22 mouse cellular contexts compared by ENCODE assay signal in the genomic region with DNA sequence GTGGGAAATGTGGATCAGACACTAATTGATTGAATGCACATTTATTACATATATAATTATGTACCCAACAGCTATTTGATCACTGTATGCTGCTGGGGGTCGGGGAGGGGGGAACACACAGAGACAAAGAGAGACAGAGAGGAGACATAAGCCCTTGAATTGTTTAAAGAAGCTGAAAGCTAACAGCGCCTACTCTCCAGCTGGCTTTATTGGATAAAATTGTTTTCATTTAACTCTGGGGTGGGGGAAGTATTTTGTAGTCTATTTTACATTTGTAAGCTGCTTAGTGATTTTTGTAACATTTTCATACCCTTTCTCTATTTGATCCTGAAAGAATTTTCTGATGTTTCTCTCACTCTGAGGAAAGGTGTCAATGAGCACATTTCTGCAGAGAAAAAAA.
"Had no signal": no experiment of that assay in that cellular context is flagged by ENCODE, and none has a peak within 500 bp of the region (broad histone marks: within the 10 kb centered on the region; RNA-seq: fewer than 3 reads in every experiment).

No protein-coding gene starts in this region.

- H3K4me3 ChIP-seq: heart, adult 2 months; heart, embryonic 13.5 days; heart, embryonic 15.5 days; hindbrain, embryonic 12.5 days; kidney, embryonic 15.5 days; limb, embryonic 13.5 days; limb, embryonic 15.5 days; liver, embryonic 12.5 days had no signal

- DNase-seq: gastrocnemius, postnatal 14 days; gastrocnemius, postnatal 36 days; heart, adult 11 months; heart, adult 2 months; heart, postnatal 14 days; heart, postnatal 36 days; kidney, adult 11 months; kidney, adult 2 months; kidney, adult 9 months; kidney, postnatal 14 days; kidney, postnatal 36 days; layer of hippocampus, postnatal 36 days; left cerebral cortex, postnatal 4 days had no signal

- H3K27ac ChIP-seq: heart, adult 2 months; heart, embryonic 13.5 days; heart, embryonic 15.5 days; hindbrain, embryonic 12.5 days; kidney, embryonic 15.5 days; kidney, postnatal 0 days; limb, embryonic 13.5 days; limb, embryonic 15.5 days; liver, embryonic 12.5 days; liver, embryonic 14.5 days had no signal
